ENCODE assay signal across 8 mouse cellular contexts in genomic region chr8:95490006-95490405, GRCm38 (mm10). TPM values are rescaled to one million over a fixed set of nuclear protein-coding genes. Genes with fewer than 3 reads are reported as not detected.
A peak's percentile ranks its signal among the peaks of the same experiment; 100 is the strongest.
DNase-seq lines count a peak whose midpoint lies in the region; ATAC-seq lines count a peak whose summit lies in the region.

Gene Csnk2a2, minus strand, starts transcription at chr8:95490039.

- peaks cover 16% of the 10 kb centered on the region for H3K4me1 ChIP-seq in forebrain, embryonic 16.5 days (replicated peaks; ENCODE audit: control insufficient read depth, insufficient read depth, low read length)
- H3K4me1 ChIP-seq in hindbrain, embryonic 14.5 days (replicated peaks; ENCODE audit: control insufficient read depth, insufficient read depth, low read length) = peaks cover 13% of the 10 kb centered on the region
- H3K4me1 ChIP-seq in liver, embryonic 16.5 days (ENCODE audit: control insufficient read depth, low read depth, low read length) = peaks cover 13% of the 10 kb centered on the region

- ATAC-seq in frontal cortex, adult (ENCODE audit: low TSS enrichment) = no peak
- no peak for ATAC-seq in forebrain, embryonic 16.5 days
- ATAC-seq in hindbrain, embryonic 14.5 days (ENCODE audit: low FRiP score) = no peak
- no peak for ATAC-seq in liver, embryonic 16.5 days (ENCODE audit: low read depth)

- H3K36me3 ChIP-seq in forebrain, embryonic 16.5 days (ENCODE audit: control insufficient read depth, insufficient read depth) = no peaks in the 10 kb centered on the region; the same call in 1 of the 2 replicates
- peaks cover 16% of the 10 kb centered on the region for H3K36me3 ChIP-seq in hindbrain, embryonic 14.5 days (replicated peaks; ENCODE audit: control insufficient read depth, insufficient read depth)
- H3K36me3 ChIP-seq in liver, embryonic 16.5 days (ENCODE audit: control insufficient read depth, insufficient read depth) = no peaks in the 10 kb centered on the region

- WGBS in forebrain, embryonic 16.5 days = 84% methylated on average over 5 of the region's 5 CpGs
- WGBS in hindbrain, embryonic 14.5 days = 87% methylated on average over 5 of the region's 5 CpGs
- 72% methylated on average over 5 of the region's 5 CpGs for WGBS in liver, embryonic 16.5 days (ENCODE audit: insufficient replicate concordance)

- no peaks in the 10 kb centered on the region for H3K9me3 ChIP-seq in forebrain, embryonic 16.5 days (ENCODE audit: control insufficient read depth, low read length)
- H3K9me3 ChIP-seq in hindbrain, embryonic 14.5 days (ENCODE audit: control insufficient read depth, low read length) = no peaks in the 10 kb centered on the region
- no peaks in the 10 kb centered on the region for H3K9me3 ChIP-seq in liver, embryonic 16.5 days (replicated peaks; ENCODE audit: control insufficient read depth, low read length)

- H3K4me2 ChIP-seq in forebrain, embryonic 16.5 days (ENCODE audit: low read length) = peak within 1 kb of the TSS; percentile 80
- peak within 1 kb of the TSS; percentile 95 for H3K4me2 ChIP-seq in hindbrain, embryonic 14.5 days (replicated peaks)
- H3K4me2 ChIP-seq in liver, embryonic 16.5 days (ENCODE audit: low read depth, low read length) = peak within 1 kb of the TSS; percentile 54

- H3K4me3 ChIP-seq in forebrain, embryonic 16.5 days (replicated peaks; ENCODE audit: low read length) = peak within 1 kb of the TSS; percentile 84
- H3K4me3 ChIP-seq in hindbrain, embryonic 14.5 days (replicated peaks; ENCODE audit: low read length) = peak within 1 kb of the TSS; percentile 95
- H3K4me3 ChIP-seq in liver, embryonic 16.5 days (ENCODE audit: low read depth, low read length) = peak within 1 kb of the TSS; percentile 85

- H3K27ac ChIP-seq in forebrain, embryonic 16.5 days (ENCODE audit: low read length) = no peak within 1 kb of the TSS
- no peak within 1 kb of the TSS for H3K27ac ChIP-seq in hindbrain, embryonic 14.5 days
- no peak within 1 kb of the TSS for H3K27ac ChIP-seq in liver, embryonic 16.5 days (ENCODE audit: low read length)

- H3K9ac ChIP-seq in forebrain, embryonic 16.5 days (replicated peaks; ENCODE audit: low read depth, low read length) = peak within 1 kb of the TSS; percentile 92
- H3K9ac ChIP-seq in hindbrain, embryonic 14.5 days = peak within 1 kb of the TSS; percentile 97
- H3K9ac ChIP-seq in liver, embryonic 16.5 days (ENCODE audit: low read depth, low read length) = peak within 1 kb of the TSS; percentile 89

- DNase-seq in frontal cortex, adult 2 months (ENCODE audit: extremely low spot score in 1 of 2, low spot score in 1 of 2) = no peak
- peak; percentile 58 to 84 for DNase-seq in adrenal gland, adult (ENCODE audit: inconsistent age in 2 of 2, low spot score in 1 of 2)
- DNase-seq in hindbrain, embryonic 14.5 days (ENCODE audit: low spot score) = no peak
- DNase-seq in ovary, adult 18-20 months (ENCODE audit: low spot score) = no peak
- no peak for DNase-seq in kidney, postnatal 36 days

- H3K27me3 ChIP-seq in forebrain, embryonic 16.5 days (replicated peaks; ENCODE audit: control insufficient read depth, insufficient read depth, low read length) = no peaks in the 10 kb centered on the region
- no peaks in the 10 kb centered on the region for H3K27me3 ChIP-seq in hindbrain, embryonic 14.5 days (ENCODE audit: control insufficient read depth, insufficient read depth, low read length)
- H3K27me3 ChIP-seq in liver, embryonic 16.5 days (ENCODE audit: control insufficient read depth, insufficient read depth, low read depth, low read length) = no peaks in the 10 kb centered on the region

RNA-seq across cellular contexts. Expression of gene Csnk2a2, which starts in this region (rescaled TPM):
- polyA plus RNA-seq in frontal cortex, adult 2 months (2012; rRNA removed) = 45.8 and 48.5 TPM in 2 replicates
- 10.3 and 11.0 TPM in 2 replicates for polyA plus RNA-seq in forebrain, embryonic 16.5 days (2015; fragmentation: Nextera tagmentation; extraction: Ambion mirVana)
- 15.8 and 16.1 TPM in 2 replicates for polyA plus RNA-seq in hindbrain, embryonic 14.5 days (2014; fragmentation: Nextera tagmentation; extraction: Ambion mirVana)
- polyA plus RNA-seq in liver, embryonic 16.5 days (2015; fragmentation: Nextera tagmentation; extraction: Ambion mirVana) = 2.7 and 3.1 TPM in 2 replicates

Comparison
In these comparisons a context has a peak if more than half of its experiments do, and no peak if none do; other contexts are left out.
1. DNase-seq: peak in adrenal gland, adult (2 of 2); none in frontal cortex, adult 2 months (0 of 2), hindbrain, embryonic 14.5 days (single experiment), ovary, adult 18-20 months (single experiment) and kidney, postnatal 36 days (0 of 2).
2. Peak in every context shown above with its lines, with median percentiles within 50 percentile points of each other: H3K4me2 ChIP-seq, H3K4me3 ChIP-seq and H3K9ac ChIP-seq.